Mouse (Mus musculus) CD4-positive helper T cell, adult 2 months (primary cell): Measurements from ENCODE around the gene Trip12.
A peak's percentile ranks its signal among the peaks of the same experiment; 100 is the strongest.

Experiments used
- DNase-seq: peaks from one replicate; pipeline ENCODE4 v3.0.0-alpha.2; 2012; ENCODE audit warnings: low read depth, missing footprints, low spot score

The Trip12 gene

DNA sequence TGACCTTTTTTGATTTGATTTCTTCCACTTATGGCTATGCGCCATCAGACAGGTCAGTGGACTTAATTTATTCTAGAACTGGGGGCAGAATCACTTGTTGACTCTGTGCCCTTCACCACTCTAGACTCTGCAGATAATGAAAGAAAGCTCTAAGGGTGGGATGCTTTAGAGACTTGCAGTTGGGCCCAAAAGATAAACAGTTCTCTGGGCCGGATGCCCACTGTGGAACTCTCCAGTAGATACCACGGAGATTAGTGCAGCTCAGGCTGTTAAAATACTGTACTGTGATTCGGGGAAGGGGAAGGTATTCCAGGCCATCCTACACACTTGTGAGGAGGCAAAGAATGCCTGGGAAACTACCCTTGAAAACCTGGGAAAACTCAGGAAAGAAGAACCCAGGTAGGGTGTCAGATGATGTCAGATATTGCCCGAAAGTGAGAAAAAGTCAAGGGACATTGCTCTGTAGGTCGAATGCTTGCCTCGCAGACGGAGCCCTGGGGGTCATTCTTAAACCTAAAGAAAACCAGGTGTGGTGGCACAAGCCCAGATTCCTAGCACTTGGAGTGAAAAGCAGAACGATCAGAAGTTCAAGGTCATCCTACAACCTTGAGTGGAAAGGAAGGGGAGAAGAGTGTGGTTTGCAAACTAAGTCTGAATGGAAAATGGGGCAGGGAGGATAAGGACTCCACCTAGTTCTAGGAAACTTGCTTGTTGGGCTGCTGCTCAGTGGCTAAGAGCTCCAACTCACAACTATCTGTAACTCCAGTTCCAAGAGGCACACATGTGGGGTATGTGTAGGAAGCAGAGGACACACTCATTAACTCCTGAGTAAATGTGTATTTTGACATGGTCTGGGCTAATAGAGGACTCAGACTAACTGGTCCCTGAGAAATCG is 20.3 kb upstream of the Trip12 start:
- no peak for DNase-seq

DNA sequence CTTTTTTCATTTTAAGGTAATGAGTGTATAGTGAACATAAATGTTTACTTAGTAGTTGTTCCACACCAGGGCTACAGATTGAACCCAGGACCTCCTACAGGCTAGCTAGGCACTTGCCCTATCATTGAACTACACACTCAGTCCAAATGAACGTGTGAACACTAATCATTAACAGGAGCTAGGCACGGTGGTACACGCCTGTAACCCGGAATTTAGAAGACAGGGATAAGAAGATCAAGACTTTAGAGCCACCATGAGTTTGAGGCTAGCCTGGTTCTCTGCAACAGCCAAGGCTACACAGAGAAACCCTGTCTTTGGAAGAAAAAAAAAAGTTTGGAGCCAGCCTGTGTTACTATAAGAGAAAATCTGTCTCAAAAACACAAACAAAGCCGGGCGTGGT is 19.3 kb upstream of the Trip12 start:
- DNase-seq, result no peak

DNA sequence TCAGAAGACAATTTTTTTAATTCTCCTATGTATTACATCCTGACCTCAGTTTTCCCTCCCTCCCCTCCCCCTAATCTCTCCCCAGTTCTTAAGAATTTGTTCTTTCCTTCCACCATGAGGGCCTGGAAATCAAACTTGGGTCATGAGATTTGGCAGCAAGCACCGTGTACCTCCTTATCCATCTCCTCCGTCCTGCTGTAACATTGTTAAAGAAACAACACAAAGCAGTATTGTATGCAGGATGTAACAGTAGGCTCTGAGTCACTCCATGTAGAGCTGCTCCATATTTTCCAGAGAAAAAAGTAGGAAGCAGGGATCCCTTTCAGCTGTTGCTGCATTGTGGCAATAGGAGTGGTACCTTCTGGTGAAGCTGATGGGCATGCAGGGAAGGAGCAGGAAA is 15.4 kb upstream of the Trip12 start:
- no peak for DNase-seq

DNA sequence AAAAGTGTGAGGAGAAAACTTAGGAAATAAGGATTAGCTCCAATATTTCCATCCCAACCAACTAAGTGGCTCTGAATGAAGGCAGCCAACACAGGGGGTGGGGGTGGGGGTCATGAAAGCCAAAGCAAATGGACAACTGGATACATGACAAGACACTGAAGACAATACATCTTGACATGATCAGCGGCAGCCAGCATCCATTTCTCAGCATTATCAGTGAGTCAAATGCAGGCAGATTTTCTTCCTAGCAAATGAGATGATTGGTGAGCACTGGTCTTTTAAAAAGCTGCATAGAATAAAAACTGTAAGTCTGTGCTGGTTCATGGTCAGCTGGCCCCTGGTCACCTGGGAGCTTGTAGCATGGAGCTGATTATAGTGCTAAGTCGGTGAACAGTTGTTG is 14.7 kb upstream of the Trip12 start:
- DNase-seq, result no peak

DNA sequence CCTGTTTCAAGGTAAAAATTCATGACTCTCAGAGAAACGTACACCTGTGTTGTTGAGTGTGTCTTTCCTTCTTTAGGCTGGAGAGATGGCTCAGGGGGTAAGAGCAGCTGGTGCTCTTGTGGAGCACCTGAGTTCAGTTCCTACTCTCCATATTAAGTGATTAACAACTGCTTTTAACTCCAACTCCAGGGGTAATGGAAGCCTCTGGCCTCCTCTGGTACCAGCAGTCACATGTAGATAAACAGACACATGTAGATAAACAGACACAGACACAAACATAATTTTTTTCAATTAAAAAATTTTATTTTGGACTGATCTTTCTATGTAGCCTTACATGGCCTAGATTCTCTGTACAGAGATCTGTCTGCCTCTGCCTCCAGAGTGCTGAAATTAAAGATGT is 13.4 kb upstream of the Trip12 start:
- no peak for DNase-seq

DNA sequence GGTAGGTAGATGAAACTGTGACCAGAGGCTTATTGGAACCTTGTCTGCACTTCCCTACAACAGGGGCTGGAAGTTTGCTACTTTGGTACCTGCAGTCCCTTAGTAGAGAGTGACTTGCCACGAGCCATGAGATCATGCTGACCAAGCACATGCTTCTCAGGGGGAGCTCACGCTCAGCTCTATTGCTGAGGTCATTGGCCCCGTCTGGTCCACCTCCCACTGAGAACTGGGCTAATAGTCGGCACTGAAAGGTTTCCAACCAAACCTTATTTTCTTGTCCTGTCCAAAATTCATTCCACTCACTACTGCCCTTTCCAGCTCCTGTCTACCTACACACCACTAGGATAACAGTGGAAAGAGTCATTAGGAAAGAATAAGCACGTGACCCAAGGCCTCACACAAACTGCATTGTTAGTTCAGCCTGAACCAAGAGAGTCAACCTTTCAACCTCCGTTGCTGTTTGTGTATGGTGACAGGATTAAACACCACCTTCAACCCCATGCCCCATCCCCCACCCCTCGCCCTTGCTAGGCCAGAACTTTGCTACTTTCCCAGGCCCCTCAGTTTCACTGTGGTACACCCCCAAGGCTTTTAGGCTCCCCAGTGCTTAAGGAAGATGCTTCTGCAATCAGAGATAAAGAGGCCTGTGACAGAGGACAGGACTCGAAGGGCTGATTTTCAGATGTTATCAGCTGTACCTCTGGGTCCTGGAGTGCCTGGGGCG is 11.4 kb upstream of the Trip12 start:
- DNase-seq, result no peak

DNA sequence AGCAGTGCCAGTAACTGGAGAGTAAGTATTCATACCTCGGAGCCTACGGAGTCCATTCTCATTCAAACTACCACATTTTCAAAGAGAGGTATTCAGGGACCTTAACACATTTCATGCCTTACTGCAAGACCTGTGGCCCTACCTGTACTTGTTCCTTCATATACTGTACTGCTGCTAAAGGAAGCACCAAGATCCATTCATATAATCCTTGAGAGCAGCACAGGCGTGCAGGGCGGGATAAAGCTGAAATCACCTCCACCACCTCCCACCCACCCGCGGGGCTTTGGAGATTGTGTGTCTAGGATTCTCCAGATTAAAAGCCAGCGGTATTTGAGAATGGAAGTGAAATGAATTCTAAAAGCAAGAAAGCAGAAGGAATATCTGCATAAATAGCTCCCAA is 10.2 kb upstream of the Trip12 start:
- no peak for DNase-seq

DNA sequence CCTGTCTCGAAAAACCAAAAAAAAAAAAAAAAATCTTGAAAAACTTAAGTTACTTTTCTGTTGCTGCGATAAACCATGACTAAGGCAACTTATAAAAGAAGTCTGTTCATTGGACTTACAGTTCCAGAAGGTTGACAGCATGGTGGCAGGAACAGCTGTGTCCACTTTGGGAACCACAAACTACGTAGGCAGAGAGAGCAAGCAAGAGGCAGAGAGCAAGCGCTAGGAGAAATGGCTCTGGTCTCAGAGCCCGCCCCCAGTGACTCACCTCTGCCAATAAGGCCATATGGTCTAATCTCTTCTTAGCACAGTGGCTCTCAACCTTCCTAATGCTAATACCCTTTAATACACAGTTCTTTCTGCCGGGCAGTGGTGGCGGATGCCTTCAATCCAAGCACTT is 9.5 kb upstream of the Trip12 start:
- DNase-seq, result no peak

DNA sequence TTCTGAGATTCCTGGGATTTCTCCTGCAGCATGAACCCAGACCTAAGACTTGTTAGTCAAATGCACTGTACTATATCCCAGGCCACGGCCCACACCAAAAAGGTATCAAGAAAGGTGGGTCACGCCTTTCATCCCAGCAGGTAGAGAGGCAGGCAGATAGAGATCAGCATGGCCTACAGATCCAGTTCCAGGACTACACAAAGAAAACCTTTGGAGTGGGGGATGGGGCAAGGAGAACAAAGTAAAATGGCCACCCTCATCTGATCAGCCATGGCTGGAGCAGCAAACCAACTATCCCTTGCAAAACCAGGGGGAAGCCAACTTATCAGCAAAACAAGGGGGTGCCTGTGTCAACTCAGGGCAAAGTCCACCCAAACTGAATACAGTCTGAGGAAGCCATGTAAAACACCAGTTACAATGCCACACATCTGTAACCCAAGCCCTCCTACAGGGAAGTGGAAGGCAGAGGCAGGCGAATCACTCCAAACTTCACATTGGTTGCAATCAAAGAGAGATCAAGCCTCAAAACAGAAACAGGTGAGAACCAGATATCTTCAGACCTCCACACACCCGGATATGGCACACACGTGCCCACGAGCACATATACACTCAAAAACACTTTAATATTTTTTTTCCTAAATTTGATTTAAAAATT is 8.6 kb upstream of the Trip12 start:
- no peak for DNase-seq

DNA sequence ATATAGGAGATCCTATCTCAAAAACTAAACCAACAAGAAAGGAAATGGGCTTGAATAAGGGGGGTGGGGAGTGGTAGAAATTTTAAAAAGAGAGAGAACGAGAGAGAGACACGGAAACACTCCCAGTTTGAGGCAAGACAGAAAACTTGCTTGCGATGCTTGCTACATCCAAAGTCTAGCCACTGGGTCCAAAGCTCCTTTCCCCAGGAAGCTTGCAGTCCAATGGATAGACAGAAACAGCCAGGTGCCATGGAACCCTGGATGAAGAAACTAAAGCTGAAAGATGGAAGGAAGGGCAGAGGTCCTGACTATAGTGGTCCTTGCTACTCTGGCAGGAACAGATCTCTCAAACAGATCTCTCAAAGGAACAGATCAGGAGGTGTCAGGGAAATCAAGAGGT is 8.0 kb upstream of the Trip12 start:
- no peak for DNase-seq

DNA sequence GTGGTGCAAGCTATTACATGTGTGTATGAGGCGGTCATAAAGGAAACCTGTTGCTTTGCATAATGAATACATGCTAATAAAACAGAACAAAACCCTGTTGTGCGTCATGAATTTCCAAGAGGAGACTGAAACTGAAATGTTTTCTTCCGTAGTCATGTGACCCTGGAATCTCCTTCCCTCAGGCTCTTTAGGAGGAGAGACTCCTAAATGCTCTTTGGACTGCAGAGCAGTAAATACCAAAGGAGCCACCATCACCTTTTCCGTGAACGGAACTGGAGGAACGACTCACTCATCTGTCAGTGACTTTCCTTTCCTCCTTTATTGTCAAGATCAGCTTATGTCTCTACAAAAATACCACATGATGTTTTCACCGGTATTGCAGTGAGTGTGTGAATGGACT is 7.4 kb upstream of the Trip12 start:
- DNase-seq, result no peak

DNA sequence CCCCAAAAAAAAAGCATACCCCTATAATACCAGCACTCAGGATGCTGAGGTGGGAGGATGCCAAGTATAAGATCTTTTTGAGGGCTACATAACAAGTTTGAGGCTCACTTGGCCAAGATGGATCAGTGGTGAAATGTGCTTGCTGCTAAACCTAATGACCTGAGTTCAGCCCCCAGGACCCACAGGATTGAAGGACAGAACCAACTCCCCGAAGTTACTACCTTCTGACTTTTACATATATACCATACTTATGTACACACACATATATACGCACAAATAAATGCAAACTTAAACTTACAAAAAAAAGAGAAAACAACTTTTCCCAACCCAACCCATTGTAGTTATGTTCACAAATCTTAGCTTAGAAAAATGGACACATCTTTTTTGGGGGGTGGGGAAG is 3.0 kb upstream of the Trip12 start:
- DNase-seq, result no peak

DNA sequence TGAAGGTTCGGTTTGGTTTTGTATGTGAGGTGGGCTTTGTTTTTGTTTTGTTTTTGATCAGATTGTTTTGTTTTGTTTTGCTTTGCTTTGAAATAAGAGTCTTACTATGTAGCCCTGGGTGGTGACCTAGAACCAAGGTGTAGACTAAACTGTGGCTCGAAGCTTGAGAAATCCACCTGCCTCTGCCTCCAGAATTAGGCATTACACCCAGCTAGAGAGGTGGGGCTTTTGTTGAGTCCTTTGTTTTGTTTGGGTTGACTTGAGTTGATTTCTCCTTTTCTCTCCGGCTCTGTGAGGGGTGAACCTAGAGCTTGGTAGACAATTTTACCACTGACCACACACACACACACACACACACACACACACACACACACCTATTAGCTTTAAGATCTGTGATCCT is 745 bp upstream of the Trip12 start:
- DNase-seq, result no peak

DNA sequence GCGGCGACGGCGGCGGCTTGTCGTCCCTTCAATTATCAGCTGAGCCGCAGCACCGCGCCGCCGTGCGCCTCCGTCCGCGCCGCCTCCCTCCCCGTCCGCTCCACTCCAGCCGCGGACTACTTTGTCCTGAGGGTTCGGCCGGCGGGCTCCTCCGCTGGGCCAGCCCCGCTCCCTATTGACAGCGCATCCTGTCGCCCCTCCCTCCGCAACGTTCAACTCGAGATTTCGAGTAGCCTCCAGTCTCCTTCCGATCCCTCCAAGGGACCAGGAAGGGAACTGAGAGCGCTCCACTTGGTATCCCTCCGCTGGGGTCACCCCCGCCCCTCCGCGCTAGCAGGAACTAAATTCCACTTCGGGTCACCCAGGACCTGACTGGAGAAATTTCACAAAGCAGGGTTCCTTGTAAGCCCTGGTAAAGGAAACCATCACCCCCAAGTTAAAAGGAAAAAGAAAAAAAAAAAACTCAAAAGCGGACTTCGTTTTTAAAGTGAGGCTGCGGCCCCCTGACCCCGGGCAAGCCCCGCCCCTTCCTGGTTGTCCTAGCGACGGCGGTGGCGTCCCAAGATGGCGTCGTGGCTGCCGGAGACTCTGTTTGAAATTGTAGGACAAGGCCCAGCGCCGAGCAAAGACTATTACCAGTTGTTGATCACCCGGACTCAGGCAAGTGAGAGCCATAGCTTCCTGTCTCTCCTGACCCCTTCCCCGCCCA is 853 bp downstream of the Trip12 start, which contains the start of gene Fbxo36:
Gene Fbxo36, plus strand, starts transcription at position 533 of the 709 bp plus-strand sequence.
- peak; percentile 95 for DNase-seq

DNA sequence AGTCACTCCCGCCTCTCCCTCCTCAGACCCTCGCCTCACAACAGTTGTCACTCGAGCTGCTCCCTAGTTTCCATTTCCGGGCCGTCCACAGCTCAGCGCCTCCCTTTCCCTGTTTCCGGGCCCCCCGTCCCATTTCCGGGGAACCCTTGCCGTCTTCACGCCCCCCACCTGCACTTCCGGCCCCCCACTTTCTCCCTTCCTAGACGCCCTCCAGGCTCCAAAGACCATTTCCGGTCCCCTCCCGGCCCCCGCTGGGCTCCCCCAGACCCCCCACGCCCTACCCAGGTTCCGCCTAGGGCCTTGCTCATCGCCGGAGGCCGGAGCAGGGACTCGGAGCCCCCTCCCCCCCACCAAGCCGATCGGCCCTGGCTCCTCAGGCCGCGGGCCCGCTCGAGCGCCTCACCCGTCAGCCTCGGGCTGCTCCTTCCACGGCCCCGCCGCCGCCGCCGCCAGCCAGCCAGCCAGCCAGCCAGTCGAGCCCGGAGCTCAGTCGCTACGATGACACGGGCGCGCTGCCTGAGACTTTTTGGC is 1.6 kb downstream of the Trip12 start:
- DNase-seq, result peak; percentile 79

DNA sequence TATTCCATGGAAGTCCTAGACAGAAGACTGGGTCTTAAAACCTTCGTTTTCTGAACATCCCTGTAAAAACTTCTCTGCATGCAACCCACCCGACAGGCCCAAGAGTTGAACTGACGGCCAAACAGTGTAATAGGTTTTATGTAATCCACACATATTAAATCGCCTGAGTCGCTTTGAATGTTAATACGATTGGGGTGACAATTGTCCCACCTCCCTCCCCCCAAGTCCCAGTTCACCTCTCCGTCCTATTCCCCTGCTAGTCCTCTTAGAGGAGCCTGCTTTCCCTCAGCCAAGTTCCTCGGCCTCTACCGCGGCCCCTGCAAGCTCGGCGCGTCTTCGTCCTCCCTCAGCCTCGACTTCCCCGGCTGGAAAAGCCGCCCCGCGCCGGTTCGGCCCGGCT is 2.2 kb downstream of the Trip12 start:
- DNase-seq, result no peak

DNA sequence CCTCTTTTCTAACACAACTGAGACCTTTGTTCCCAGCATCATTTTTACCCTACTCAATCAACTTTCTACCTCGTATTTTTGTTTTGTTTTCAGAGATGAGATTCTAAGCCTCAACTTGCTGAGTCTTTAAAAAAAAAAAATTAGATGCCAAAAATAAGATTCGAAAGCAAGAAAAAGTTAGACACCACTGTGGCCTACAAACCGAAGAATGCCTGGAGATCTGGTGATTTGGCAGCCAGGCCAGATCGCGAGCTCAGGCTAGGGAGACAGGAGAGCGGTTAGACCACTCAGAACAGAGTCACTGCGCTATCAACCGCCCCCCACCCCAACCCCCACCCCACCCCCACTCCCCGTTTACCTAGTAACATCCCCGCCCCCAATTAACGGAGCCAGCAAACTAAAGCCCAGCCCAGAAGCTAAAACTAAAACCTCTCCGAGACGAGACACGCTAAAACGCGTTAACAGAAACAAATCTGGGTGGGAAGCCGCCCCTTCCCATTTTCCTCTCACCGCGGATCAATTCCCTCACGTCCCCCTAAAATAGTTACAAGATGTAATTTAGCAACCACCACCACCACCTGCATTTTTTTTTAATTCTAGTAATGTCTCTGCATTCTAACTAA is 2.7 kb downstream of the Trip12 start:
- DNase-seq, result peak; percentile 16

DNA sequence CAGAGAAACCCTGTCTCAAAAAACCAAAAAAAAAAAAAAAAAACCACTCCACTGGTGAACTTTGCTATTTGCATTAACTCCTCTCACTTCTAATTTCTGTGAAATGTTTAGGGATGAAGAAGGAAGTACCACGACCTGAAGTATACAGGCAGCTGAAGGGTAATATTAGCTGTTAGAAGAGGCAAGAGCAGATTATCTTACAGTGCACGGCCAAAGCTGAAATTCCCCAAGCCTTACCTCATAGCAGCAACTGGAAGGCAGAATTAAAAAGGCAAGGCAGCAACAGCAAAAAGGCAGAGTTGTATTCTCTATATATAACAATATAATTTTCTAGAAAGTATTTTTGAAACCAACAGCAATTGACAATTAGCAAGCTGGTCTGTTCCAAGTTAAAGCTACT is 15.2 kb downstream of the Trip12 start:
- no peak for DNase-seq

DNA sequence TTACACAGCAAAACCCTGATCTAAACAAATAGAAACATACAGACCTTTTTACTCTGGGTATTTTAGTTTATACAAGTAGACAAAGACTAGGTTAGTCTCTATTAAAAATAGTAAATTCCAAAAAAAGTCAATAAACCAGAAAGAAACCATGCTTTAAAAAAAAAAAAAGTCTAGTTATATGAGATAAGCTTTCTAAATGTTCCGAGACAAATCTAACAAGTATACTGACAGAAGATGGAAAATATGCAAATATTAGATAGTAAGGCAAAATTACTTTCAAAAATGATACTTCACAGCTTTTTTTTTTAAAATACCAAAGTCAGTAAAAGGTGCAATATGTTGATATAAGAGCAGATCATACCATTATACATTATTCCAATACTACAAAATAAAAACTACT is 22.7 kb downstream of the Trip12 start:
- peak; percentile 6 for DNase-seq

DNA sequence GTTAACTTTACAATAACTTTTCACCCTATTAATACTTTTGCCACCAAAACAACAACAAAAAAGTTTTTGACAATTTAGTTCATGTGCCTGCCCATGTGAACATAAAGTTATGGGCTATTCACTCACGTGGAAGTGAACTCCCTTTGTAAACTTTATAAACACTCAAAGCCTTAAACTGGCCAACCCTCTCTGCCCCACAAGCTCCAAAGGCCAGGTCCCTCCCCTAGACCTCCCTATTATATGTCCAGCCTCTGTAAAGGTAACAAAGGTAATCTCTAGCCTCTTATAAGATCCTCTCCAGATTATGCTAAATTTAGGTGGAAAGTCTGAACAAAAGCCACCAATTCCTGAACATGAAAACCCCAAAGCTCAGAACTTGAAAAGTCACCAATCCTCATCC is 36.5 kb downstream of the Trip12 start:
- DNase-seq, result no peak

DNA sequence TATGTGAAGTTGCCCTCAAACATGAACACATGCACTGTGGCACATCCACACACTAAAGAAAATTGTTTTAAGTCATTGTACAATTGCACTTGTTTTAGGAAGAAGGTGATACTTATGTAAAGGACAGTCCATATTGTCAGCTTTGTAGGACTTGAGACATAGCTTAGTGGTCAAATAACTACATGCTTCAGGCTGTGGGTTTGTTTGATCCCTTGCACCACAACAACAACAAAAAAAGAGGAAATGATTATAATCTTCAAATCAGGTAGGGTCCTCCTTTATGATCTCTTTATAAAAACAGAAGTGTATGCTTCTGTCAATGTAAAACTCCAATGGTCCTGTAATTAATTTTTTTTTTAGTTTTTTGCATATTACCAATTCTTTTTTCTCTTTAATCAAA is 41.1 kb downstream of the Trip12 start:
- DNase-seq, result no peak
